Mouse (Mus musculus): ENCODE measurements at regions not wholly inside any gene's neighbourhood (a gene's known extent, or its start where the extent isn't known, plus 50 kb on each side); places are given as distances from the start of the nearest gene placed in this dataset.
A peak's percentile ranks its signal among the peaks of the same experiment; 100 is the strongest.

GRCm38 (mm10) chr6:73401059-73401458, 68.4 kb downstream of the 4931417E11Rik start:
- ATAC-seq (ENCODE audit: insufficient number of reproducible peaks, low FRiP score, low TSS enrichment), result peak; percentile 82

- ATAC-seq (ENCODE audit: insufficient number of reproducible peaks, low FRiP score, low TSS enrichment), result no peak
These were observed 80.2 kb downstream of the 4931417E11Rik start for GRCm38 (mm10) chr6:73389301-73389700.

GRCm38 (mm10) chr6:73386261-73386660, 83.2 kb downstream of the 4931417E11Rik start:
- ATAC-seq (ENCODE audit: insufficient number of reproducible peaks, low FRiP score, low TSS enrichment), result peak; percentile 97

GRCm38 (mm10) chr6:73379825-73380224, 89.6 kb downstream of the 4931417E11Rik start:
- ATAC-seq (ENCODE audit: insufficient number of reproducible peaks, low FRiP score, low TSS enrichment), result no peak

GRCm38 (mm10) chr6:73377884-73378283, 91.6 kb downstream of the 4931417E11Rik start:
- ATAC-seq (ENCODE audit: insufficient number of reproducible peaks, low FRiP score, low TSS enrichment), result no peak

GRCm38 (mm10) chr6:73376291-73376690, 93.2 kb downstream of the 4931417E11Rik start:
- ATAC-seq (ENCODE audit: insufficient number of reproducible peaks, low FRiP score, low TSS enrichment), result no peak

- ATAC-seq (ENCODE audit: insufficient number of reproducible peaks, low FRiP score, low TSS enrichment), result 0 out of 2 replicates have a peak, but pooled peaks have one; percentile 12
These were observed 96.6 kb downstream of the 4931417E11Rik start for GRCm38 (mm10) chr6:73372901-73373300.

GRCm38 (mm10) chr6:73371866-73372265, 97.6 kb downstream of the 4931417E11Rik start:
- ATAC-seq (ENCODE audit: insufficient number of reproducible peaks, low FRiP score, low TSS enrichment), result no peak

- no peak for ATAC-seq (ENCODE audit: insufficient number of reproducible peaks, low FRiP score, low TSS enrichment)
These were observed 98.6 kb downstream of the 4931417E11Rik start for GRCm38 (mm10) chr6:73370901-73371300.

- no peak for ATAC-seq (ENCODE audit: insufficient number of reproducible peaks, low FRiP score, low TSS enrichment)
These were observed 100.7 kb downstream of the 4931417E11Rik start for GRCm38 (mm10) chr6:73368836-73369141.

- no peak for ATAC-seq (ENCODE audit: insufficient number of reproducible peaks, low FRiP score, low TSS enrichment)
These were observed 101.2 kb downstream of the 4931417E11Rik start for GRCm38 (mm10) chr6:73368047-73368835.

GRCm38 (mm10) chr6:73367616-73368015, 101.9 kb downstream of the 4931417E11Rik start:
- peak; percentile 65; the same call in 1 of the 2 replicates for ATAC-seq (ENCODE audit: insufficient number of reproducible peaks, low FRiP score, low TSS enrichment)

- ATAC-seq (ENCODE audit: insufficient number of reproducible peaks, low FRiP score, low TSS enrichment), result no peak
These were observed 102.8 kb downstream of the 4931417E11Rik start for GRCm38 (mm10) chr6:73366626-73367025.

- no peak for ATAC-seq (ENCODE audit: insufficient number of reproducible peaks, low FRiP score, low TSS enrichment)
These were observed 104.2 kb downstream of the 4931417E11Rik start for GRCm38 (mm10) chr6:73365306-73365705.

GRCm38 (mm10) chr6:73334995-73335394, 86.8 kb downstream of the Suclg1 start:
- no peak for ATAC-seq (ENCODE audit: insufficient number of reproducible peaks, low FRiP score, low TSS enrichment)

- ATAC-seq (ENCODE audit: insufficient number of reproducible peaks, low FRiP score, low TSS enrichment), result no peak
These were observed 81.5 kb downstream of the Suclg1 start for GRCm38 (mm10) chr6:73329666-73330065.
